Mouse (Mus musculus) neural tube, embryonic 15.5 days (tissue): ENCODE measurements around the gene Cacna1h. TPM values are rescaled to one million over a fixed set of nuclear protein-coding genes. Genes with fewer than 3 reads are reported as not detected.

ENCODE experiments used
- ATAC-seq: fragments of 200-750 bp; cut with Nextera tagmentation; 2 replicates; pipeline ENCODE4 v1.8.0; 2017; ENCODE audit warnings: mild to moderate bottlenecking, moderate TSS enrichment, moderate library complexity; ENCODE audit not compliant: low FRiP score
- H3K27ac ChIP-seq: fragments of 300-500 bp; sonication (generic); replicated peaks from 2 replicates; pipeline ENCODE4 v1.5.1; 2015; ENCODE audit warnings: mild to moderate bottlenecking, inconsistent platforms
- H3K27me3 ChIP-seq: fragments of 300-500 bp; sonication (generic); replicated peaks from 2 replicates; pipeline ENCODE4 v1.6.1; 2015; ENCODE audit warnings: inconsistent platforms
- H3K36me3 ChIP-seq: fragments of 300-500 bp; sonication (generic); 2 replicates; pipeline ENCODE4 v1.6.1; 2015; ENCODE audit warnings: inconsistent platforms
- H3K4me1 ChIP-seq: fragments of 300-500 bp; sonication (generic); 2 replicates; pipeline ENCODE4 v1.6.1; 2015; ENCODE audit warnings: inconsistent platforms
- H3K4me2 ChIP-seq: fragments of 300-500 bp; sonication (generic); 2 replicates; pipeline ENCODE4 v1.6.1; 2015; ENCODE audit warnings: inconsistent platforms, mild to moderate bottlenecking, moderate library complexity
- H3K4me3 ChIP-seq: fragments of 300-500 bp; sonication (generic); replicated peaks from 2 replicates; pipeline ENCODE4 v1.5.1; 2015; ENCODE audit warnings: mild to moderate bottlenecking, inconsistent platforms
- H3K9ac ChIP-seq: fragments of 300-500 bp; sonication (generic); replicated peaks from 2 replicates; pipeline ENCODE4 v1.6.1; 2015; ENCODE audit warnings: mild to moderate bottlenecking, inconsistent platforms
- H3K9me3 ChIP-seq: fragments of 300-500 bp; sonication (generic); replicated peaks from 2 replicates; pipeline ENCODE4 v1.6.1; 2016; ENCODE audit warnings: inconsistent platforms
- WGBS: fragments of 180-500 bp; shearing (Covaris S2); methylation state at CpG from one replicate; pipeline ENCODE4 v1.1.7; 2015; ENCODE audit warnings: mixed read lengths; 5-methylcytosine and 5-hydroxymethylcytosine counted together
- polyA plus RNA-seq: library from polyadenylated mRNA; unstranded; fragments of >200 nt; fragmentation: Nextera tagmentation; extraction: Ambion mirVana; gene quantifications from 2 replicates; pipeline ENCODE4 v1.2.1, GENCODE M21; 2015

Gene Cacna1h
- polyA plus RNA-seq, 1 experiment from 2014 or later, result 10.9 TPM

DNA sequence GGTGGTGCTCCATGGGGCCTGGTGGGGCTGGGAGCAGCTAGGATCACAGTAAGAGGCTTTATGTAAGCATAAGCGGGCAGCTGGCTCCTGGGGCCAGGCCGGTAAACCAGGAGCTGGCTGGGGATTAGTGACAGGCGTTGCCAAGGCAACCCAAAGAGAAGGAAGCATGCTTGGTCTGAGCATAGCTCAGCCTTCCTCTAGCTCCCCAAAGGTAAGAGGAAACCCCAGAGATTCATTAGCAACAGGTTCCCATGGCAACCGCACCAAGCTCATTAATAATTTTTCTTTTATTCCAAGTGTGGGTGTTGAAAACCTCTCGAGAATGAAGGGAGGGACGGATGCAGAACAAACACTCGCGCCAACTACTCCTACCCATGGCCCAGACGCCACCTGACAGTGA is 14.7 kb downstream of the Cacna1h start:
- H3K4me2 ChIP-seq, result no peak overlapping the region; the same call in 1 of the 2 replicates
- no peak for ATAC-seq
- peak overlapping the region; percentile 18 for H3K27ac ChIP-seq

DNA sequence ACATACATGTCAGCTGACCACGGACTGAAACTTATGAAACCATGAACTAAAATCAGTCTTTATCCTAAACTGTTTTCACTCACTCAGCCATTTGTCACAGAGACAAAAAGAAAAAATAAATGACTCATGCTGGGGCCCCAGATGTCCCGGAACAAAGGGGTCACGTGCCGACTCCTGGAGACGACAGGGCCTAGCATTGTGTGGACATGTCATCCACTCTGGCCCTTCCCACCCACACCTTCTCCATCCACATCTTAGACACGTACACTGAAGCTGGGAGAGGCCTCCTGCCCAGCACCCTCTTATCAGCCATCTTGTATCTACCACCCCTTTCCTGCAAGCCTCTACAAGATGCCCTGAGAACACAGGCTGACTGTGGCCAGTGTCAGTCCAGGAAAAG is 15.6 kb downstream of the Cacna1h start:
- no peak for ATAC-seq
- Histone ChIP-seq H3K9me3 (no peaks in the 10 kb centered on the region), H3K36me3 (no peaks in the 10 kb centered on the region), H3K4me1 (peaks cover 65% of the 10 kb centered on the region), H3K27ac (no peak overlapping the region), H3K4me2 (no peak overlapping the region), H3K27me3 (no peaks in the 10 kb centered on the region), H3K4me3 (no peak overlapping the region), H3K9ac (no peak overlapping the region)
- 59% methylated on average over 6 of the region's 6 CpGs for whole genome bisulfite sequencing

More for the DNA sequence above, 14.7 kb downstream of the Cacna1h start:
- no peaks in the 10 kb centered on the region for H3K9me3 ChIP-seq
- no peak overlapping the region for H3K4me3 ChIP-seq
- H3K4me1 ChIP-seq, result peaks cover 66% of the 10 kb centered on the region
- H3K27me3 ChIP-seq, result no peaks in the 10 kb centered on the region
- WGBS, result 20% methylated on average over 9 of the region's 9 CpGs
- H3K9ac ChIP-seq, result no peak overlapping the region
- H3K36me3 ChIP-seq, result no peaks in the 10 kb centered on the region

DNA sequence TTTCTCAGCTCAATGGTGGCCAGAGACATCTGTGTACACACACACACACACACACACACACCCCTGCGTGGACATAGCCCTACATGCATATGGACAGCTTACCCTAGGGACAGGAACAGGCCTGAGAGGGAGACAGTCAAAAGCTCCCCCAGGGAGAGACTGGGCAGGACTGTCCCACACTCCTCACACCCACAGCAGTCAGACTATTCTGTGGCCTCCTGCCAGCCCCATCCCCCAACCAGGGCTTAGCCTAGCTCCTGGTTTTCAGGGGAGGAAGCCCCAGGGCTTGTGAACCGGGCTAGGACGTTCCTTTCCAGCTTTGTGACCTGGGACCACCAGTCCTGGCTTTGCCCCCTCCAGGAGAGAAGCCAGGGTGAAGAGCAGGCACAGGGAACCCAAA is 17.4 kb downstream of the Cacna1h start:
- 27% methylated on average over 3 of the region's 3 CpGs for WGBS
- H3K4me1 ChIP-seq, result peaks cover 70% of the 10 kb centered on the region
- H3K9me3 ChIP-seq, result no peaks in the 10 kb centered on the region
- ATAC-seq, result no peak
- H3K4me3 ChIP-seq, result no peak overlapping the region
- peak overlapping the region; percentile 51; the same call in 1 of the 2 replicates for H3K27ac ChIP-seq
- no peak overlapping the region for H3K9ac ChIP-seq
- H3K27me3 ChIP-seq, result no peaks in the 10 kb centered on the region
- H3K4me2 ChIP-seq, result no peak overlapping the region
- no peaks in the 10 kb centered on the region for H3K36me3 ChIP-seq

DNA sequence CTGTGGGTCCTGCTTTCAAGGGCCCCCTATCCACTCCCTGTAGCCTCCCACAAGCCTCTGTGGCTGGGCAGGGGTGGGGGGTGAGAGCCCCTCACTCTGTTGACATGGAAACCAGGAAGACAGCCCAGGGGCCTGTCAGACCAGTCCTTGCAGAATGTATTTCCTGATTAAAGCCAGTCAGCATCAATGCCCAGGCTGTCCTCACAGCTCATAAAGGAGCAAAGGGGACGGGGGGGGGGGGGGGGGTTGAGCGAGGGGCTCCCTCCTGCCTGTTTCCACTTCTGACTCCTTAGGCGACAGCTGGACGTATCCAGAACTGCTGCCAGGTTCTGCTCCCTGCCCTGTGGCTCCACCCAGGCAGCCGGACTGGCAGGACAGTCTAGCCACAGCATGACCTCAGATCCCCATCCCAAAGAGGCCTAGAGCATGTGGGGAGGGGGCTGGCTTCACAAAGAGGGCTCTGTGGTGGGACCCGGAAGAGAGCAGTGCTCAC is 18.1 kb downstream of the Cacna1h start:
- Histone ChIP-seq H3K27me3 (no peaks in the 10 kb centered on the region), H3K36me3 (no peaks in the 10 kb centered on the region), H3K27ac (peak overlapping the region; percentile 51), H3K4me1 (peaks cover 74% of the 10 kb centered on the region), H3K4me3 (no peak overlapping the region), H3K9ac (no peak overlapping the region), H3K9me3 (no peaks in the 10 kb centered on the region), H3K4me2 (peak overlapping the region; percentile 5; the same call in 1 of the 2 replicates)
- peak; percentile 26 for ATAC-seq
- 3% methylated on average over 6 of the region's 6 CpGs for whole genome bisulfite sequencing

DNA sequence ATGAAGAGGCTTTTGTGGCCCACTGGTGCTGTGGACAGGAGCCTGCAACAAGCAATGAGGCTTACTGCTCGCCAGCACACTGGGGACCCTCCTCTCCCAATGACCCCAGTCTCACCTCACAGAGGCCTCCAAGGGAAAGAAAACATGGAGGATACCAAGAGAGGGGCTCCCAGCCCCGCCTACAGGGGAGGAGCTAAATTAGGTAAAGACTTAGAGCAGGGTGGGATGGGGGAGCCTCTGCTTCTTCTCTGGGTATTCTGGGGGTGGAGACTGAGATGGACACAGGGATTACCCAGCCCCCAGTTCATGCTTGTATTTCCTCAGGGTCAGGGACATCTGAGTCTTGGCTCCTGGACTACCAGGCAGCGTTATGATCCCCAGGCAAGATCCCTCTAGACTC is 18.7 kb downstream of the Cacna1h start:
- ATAC-seq, result no peak
- Histone ChIP-seq H3K4me2 (no peak overlapping the region), H3K4me1 (peaks cover 76% of the 10 kb centered on the region), H3K27ac (peak overlapping the region; percentile 7; the same call in 1 of the 2 replicates), H3K4me3 (no peak overlapping the region), H3K27me3 (no peaks in the 10 kb centered on the region), H3K9ac (no peak overlapping the region), H3K36me3 (no peaks in the 10 kb centered on the region), H3K9me3 (no peaks in the 10 kb centered on the region)
- 49% methylated on average over 3 of the region's 3 CpGs for WGBS

DNA sequence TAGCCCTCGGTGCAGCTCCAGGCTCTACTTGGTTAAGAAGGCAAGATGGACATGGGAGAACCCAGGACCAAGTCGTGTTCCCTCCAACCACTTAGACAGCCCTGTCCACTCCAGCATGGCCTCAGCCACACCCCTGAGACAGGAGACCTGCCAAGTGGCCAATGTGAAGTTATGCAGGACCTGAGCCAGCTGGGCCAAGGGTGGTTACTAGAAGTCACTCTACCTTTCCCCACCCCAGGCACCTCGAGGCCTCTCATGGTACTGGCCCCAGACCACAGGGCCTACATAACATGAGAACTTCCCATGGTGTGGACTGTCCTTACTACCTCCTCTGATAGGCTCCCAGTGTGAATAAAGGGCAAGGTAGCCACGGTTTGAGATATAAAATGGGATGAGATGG is 19.4 kb downstream of the Cacna1h start:
- H3K27ac ChIP-seq, result no peak overlapping the region
- H3K4me1 ChIP-seq, result peaks cover 75% of the 10 kb centered on the region
- no peaks in the 10 kb centered on the region for H3K27me3 ChIP-seq
- H3K4me2 ChIP-seq, result no peak overlapping the region
- H3K9me3 ChIP-seq, result no peaks in the 10 kb centered on the region
- no peak for ATAC-seq
- no peaks in the 10 kb centered on the region for H3K36me3 ChIP-seq
- H3K4me3 ChIP-seq, result no peak overlapping the region
- WGBS, result 69% methylated on average over 4 of the region's 4 CpGs
- H3K9ac ChIP-seq, result no peak overlapping the region

DNA sequence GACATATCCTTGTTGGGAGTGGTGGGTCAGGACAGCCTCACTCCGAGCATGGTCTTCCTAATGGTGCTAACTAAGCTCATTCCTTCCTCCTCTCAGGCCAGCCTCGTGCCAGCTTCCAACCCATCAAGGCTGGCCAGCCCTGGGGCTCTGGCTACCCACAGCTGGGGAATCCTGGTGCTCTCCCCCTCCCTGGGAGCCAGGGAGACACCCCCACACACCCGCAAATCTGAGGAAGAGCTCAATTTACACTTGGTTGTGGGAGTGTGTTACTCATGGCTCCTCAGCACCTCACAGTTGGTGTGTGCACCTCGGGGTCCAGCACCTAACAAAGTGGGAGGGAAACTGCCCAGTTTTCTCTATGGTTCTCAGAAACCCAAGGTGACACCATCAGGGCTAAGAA is 22.3 kb downstream of the Cacna1h start:
- H3K9me3 ChIP-seq, result no peaks in the 10 kb centered on the region
- H3K36me3 ChIP-seq, result no peaks in the 10 kb centered on the region
- H3K9ac ChIP-seq, result no peak overlapping the region
- H3K4me2 ChIP-seq, result no peak overlapping the region
- no peaks in the 10 kb centered on the region for H3K27me3 ChIP-seq
- H3K4me1 ChIP-seq, result peaks cover 71% of the 10 kb centered on the region
- 56% methylated on average over 4 of the region's 4 CpGs for WGBS
- no peak overlapping the region for H3K4me3 ChIP-seq
- peak overlapping the region; percentile 63 for H3K27ac ChIP-seq
- ATAC-seq, result no peak

DNA sequence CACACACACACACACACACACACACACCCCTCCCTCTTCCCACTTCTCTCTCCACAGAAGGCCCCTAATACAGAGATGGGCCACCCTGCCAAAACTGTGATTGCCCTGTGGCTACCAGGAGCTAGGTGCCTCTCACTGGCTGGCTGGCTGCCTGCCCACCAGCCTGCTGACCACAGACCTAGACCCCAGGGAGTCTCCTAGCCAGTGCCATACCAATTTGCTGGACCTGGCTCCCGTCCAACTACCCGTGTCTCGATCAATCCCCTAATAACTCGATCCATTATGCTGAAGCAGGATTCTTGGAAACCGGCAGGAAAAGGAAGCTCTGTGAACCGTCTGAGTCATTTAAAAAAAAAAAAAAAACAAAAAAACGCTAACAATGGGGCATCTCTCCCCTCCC is 22.8 kb downstream of the Cacna1h start:
- Histone ChIP-seq H3K4me3 (no peak overlapping the region), H3K27ac (peak overlapping the region; percentile 63), H3K27me3 (no peaks in the 10 kb centered on the region), H3K9me3 (no peaks in the 10 kb centered on the region), H3K36me3 (no peaks in the 10 kb centered on the region), H3K9ac (no peak overlapping the region), H3K4me2 (no peak overlapping the region), H3K4me1 (peaks cover 71% of the 10 kb centered on the region)
- ATAC-seq, result no peak
- WGBS, result 25% methylated on average over 7 of the region's 7 CpGs

DNA sequence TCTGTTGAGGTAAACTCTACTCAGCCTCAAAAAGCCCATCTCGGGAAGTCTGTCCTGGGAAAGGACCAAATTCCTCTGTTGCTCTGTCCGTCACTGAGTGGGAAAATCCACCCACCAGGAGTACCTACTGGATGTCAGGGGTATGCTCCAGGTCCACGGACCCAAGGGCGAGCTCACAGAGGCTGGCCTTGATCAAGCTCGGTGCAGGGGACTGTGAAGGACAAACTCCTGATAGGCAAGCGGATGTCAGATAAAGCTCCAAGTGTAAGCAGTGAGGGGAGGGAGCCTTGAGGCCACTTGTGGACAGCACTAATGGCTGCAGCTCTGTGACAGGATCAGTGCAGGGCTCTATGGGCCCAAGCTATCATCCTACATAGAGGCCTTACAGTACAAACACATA is 23.4 kb downstream of the Cacna1h start:
- H3K9ac ChIP-seq, result no peak overlapping the region
- no peak overlapping the region for H3K4me2 ChIP-seq
- H3K36me3 ChIP-seq, result no peaks in the 10 kb centered on the region
- no peak for ATAC-seq
- H3K4me3 ChIP-seq, result no peak overlapping the region
- peaks cover 71% of the 10 kb centered on the region for H3K4me1 ChIP-seq
- no peaks in the 10 kb centered on the region for H3K27me3 ChIP-seq
- H3K27ac ChIP-seq, result peak overlapping the region; percentile 63
- no peaks in the 10 kb centered on the region for H3K9me3 ChIP-seq
- WGBS, result 80% methylated on average over 6 of the region's 6 CpGs

DNA sequence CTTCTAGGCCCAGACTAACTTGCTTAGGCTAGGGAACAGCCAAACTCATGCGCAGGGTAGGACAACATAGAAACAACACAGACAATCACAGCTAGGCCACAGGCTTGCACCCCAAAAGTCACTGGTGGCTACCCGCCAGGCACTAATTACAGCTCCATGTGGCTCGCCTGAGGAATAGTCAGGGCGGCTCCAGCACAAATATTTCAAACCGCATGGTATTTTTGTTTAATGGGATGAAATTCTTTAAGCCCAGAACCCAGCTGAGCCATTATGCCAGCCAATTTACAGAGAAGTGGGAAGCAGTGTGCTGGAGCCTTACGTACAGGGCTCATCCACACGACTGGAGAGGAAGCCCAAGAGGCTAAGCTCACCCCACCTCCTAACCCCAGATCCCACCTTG is 24.0 kb downstream of the Cacna1h start:
- Histone ChIP-seq H3K27ac (peak overlapping the region; percentile 63), H3K4me1 (peaks cover 71% of the 10 kb centered on the region), H3K9ac (no peak overlapping the region), H3K36me3 (no peaks in the 10 kb centered on the region), H3K9me3 (no peaks in the 10 kb centered on the region), H3K27me3 (no peaks in the 10 kb centered on the region), H3K4me3 (no peak overlapping the region), H3K4me2 (no peak overlapping the region)
- 46% methylated on average over 7 of the region's 7 CpGs for WGBS
- ATAC-seq, result no peak

DNA sequence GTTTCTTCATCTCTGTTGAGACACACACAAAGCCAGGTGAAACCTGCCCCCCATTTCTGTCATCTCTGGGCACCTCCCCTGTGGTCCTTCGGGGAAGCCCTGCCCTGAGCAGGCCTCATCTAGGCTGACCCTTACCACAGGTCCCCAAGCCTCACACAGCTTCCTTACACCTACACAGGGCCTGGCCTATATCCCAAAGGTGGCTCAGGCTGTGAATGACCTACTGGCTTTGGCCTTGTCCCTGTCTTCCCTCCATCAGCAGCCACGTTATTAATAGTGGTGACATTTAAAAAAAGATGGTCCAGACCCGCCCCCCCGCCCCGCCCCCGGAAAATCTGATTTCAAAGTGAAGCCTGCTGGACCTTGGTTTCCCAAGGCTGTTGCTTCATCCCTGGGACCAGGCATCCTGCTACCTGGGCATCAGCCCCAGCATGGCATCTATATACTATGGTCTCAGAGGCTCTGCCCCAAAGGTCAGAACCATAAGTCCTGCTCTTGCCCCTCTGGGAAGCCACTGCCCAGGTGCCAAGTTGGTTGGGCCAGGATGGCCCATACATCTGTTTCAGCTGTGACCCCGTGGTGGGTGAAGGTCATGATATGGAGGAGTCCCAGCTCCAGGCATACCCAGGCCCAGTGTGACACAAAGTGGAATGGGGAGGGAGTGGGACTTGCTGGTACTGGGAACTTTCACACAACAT is 25.1 kb downstream of the Cacna1h start:
- H3K4me2 ChIP-seq, result no peak overlapping the region
- no peak overlapping the region for H3K4me3 ChIP-seq
- H3K9me3 ChIP-seq, result no peaks in the 10 kb centered on the region
- peaks cover 69% of the 10 kb centered on the region for H3K4me1 ChIP-seq
- 86% methylated on average over 7 of the region's 7 CpGs for WGBS
- H3K27ac ChIP-seq, result no peak overlapping the region
- H3K36me3 ChIP-seq, result no peaks in the 10 kb centered on the region
- no peak for ATAC-seq
- no peak overlapping the region for H3K9ac ChIP-seq
- H3K27me3 ChIP-seq, result no peaks in the 10 kb centered on the region

DNA sequence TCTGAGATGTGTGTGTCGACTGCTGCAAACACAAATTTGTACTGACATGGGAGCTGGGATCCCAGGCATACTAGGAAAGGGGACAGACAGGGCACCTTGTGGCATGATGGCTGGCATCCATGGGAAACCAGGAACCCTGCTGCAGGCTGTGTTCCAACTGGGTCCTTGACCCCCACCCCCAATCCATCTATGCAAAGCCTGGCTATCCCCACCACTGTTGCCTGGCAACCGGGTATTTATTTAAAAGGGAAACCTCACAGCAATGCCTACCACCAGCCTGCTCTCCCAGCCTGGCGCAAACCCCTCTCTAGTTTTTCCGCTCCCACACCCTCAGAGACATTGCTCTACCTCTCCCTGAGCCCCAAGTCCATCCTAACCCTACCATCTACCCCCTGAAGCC is 26.2 kb downstream of the Cacna1h start:
- ATAC-seq, result no peak
- Histone ChIP-seq H3K27me3 (peaks cover 4% of the 10 kb centered on the region; the same call in 1 of the 2 replicates), H3K9me3 (no peaks in the 10 kb centered on the region), H3K4me2 (no peak overlapping the region), H3K4me1 (peaks cover 69% of the 10 kb centered on the region), H3K9ac (no peak overlapping the region), H3K4me3 (no peak overlapping the region), H3K27ac (no peak overlapping the region; the same call in 1 of the 2 replicates), H3K36me3 (no peaks in the 10 kb centered on the region)
- WGBS, result 56% methylated on average over 4 of the region's 4 CpGs
